Mouse (Mus musculus) embryonic facial prominence, embryonic 13.5 days (tissue): ENCODE measurements around the gene Anapc10. TPM values are rescaled to one million over a fixed set of nuclear protein-coding genes. Genes with fewer than 3 reads are reported as not detected.
"Not testable (repeated sequence)": the region's sequence is repeated elsewhere in the genome, so short reads cannot be mapped to it uniquely, and the experiment has no call there.

Experiments used
- ATAC-seq: fragments of 200-750 bp; cut with Nextera tagmentation; 2 replicates; pipeline ENCODE4 v1.8.0; 2017; ENCODE audit warnings: low read depth; ENCODE audit not compliant: insufficient number of reproducible peaks, insufficient read depth, low FRiP score, low TSS enrichment
- H3K27ac ChIP-seq: fragments of 300-500 bp; sonication (generic); 2 replicates; pipeline ENCODE4 v1.5.1; 2015; ENCODE audit warnings: moderate library complexity, mild to moderate bottlenecking, inconsistent platforms
- H3K27me3 ChIP-seq: fragments of 300-500 bp; sonication (generic); 2 replicates; pipeline ENCODE4 v1.6.1; 2015; ENCODE audit warnings: mild to moderate bottlenecking, inconsistent platforms
- H3K36me3 ChIP-seq: fragments of 300-500 bp; sonication (generic); 2 replicates; pipeline ENCODE4 v1.6.1; 2015; ENCODE audit warnings: mild to moderate bottlenecking, inconsistent platforms
- H3K4me1 ChIP-seq: fragments of 300-500 bp; sonication (generic); 2 replicates; pipeline ENCODE4 v1.6.1; 2015; ENCODE audit warnings: inconsistent platforms
- H3K4me2 ChIP-seq: fragments of 300-500 bp; sonication (generic); 2 replicates; pipeline ENCODE4 v1.6.1; 2015; ENCODE audit warnings: moderate library complexity, mild to moderate bottlenecking, inconsistent platforms
- H3K4me3 ChIP-seq: fragments of 300-500 bp; sonication (generic); 2 replicates; pipeline ENCODE4 v1.5.1; 2015; ENCODE audit warnings: mild to moderate bottlenecking, inconsistent platforms
- H3K9ac ChIP-seq: fragments of 300-500 bp; sonication (generic); 2 replicates; pipeline ENCODE4 v1.6.1; 2015; ENCODE audit warnings: mild to moderate bottlenecking, inconsistent platforms
- H3K9me3 ChIP-seq: fragments of 300-500 bp; sonication (generic); 2 replicates; pipeline ENCODE4 v1.6.1; 2016; ENCODE audit warnings: inconsistent platforms
- WGBS: fragments of 180-500 bp; shearing (Covaris S2); methylation state at CpG from one replicate; pipeline ENCODE4 v1.1.7; 2015; ENCODE audit warnings: mixed read lengths; 5-methylcytosine and 5-hydroxymethylcytosine counted together
- polyA plus RNA-seq: library from polyadenylated mRNA; unstranded; fragments of >200 nt; fragmentation: Nextera tagmentation; extraction: Ambion mirVana; gene quantifications from 2 replicates; pipeline ENCODE4 v1.2.1, GENCODE M21; 2015

Gene Anapc10
- polyA plus RNA-seq, 1 experiment from 2014 or later, result 43.1 TPM

DNA sequence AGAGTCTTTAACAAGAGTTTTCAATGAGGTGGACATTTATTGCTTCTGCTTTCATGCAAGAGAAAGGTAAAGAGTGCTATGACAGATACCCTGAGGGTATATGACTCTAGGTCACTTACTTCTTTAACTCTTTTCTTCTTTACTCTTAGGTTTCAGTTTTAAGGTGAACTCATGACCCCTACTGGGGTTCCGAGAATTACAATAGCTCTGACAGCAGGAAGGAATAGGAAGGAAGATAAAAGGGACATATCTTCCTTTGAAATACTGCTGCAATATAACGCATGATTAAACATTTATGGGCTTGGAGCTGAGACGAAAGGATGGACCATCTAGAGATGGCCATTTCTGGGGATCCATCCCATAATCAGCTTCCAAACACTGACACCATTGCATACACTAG, 13.0 kb downstream of the Anapc10 start:
- no peaks in the 10 kb centered on the region for H3K9me3 ChIP-seq
- WGBS, result 62% methylated on average over 3 of the region's 3 CpGs
- no peak for ATAC-seq
- H3K27me3 ChIP-seq, result no peaks in the 10 kb centered on the region
- no peak overlapping the region for H3K9ac ChIP-seq
- H3K4me2 ChIP-seq, result no peak overlapping the region
- H3K4me1 ChIP-seq, result no peaks in the 10 kb centered on the region
- no peak overlapping the region for H3K27ac ChIP-seq
- H3K4me3 ChIP-seq, result no peak overlapping the region
- H3K36me3 ChIP-seq, result peaks cover 28% of the 10 kb centered on the region

DNA sequence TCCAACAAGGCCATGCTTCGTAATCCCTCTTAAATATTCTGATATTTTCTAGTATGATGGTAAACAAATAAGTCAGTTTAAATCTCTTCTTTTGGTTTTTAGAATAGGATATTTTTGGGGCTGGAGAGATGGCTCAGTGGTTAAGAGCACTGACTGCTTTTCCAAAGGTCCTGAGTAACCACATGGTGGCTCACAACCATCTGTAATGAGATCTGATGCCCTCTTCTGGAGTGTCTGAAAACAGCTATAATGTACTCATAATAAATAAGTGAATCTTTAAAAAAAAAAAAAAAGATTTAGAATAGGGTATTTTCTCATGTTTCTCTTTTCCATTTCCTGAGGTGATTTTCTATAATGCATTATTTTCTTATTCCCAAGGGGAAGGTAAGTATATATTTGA, 16.3 kb downstream of the Anapc10 start:
- ATAC-seq, result no peak
- H3K4me2 ChIP-seq, result no peak overlapping the region
- H3K36me3 ChIP-seq, result peaks cover 18% of the 10 kb centered on the region
- no peaks in the 10 kb centered on the region for H3K27me3 ChIP-seq
- 92% methylated on average over 1 of the region's 1 CpGs for WGBS
- H3K4me1 ChIP-seq, result no peaks in the 10 kb centered on the region
- H3K9ac ChIP-seq, result no peak overlapping the region
- H3K27ac ChIP-seq, result no peak overlapping the region
- no peak overlapping the region for H3K4me3 ChIP-seq
- no peaks in the 10 kb centered on the region for H3K9me3 ChIP-seq

DNA sequence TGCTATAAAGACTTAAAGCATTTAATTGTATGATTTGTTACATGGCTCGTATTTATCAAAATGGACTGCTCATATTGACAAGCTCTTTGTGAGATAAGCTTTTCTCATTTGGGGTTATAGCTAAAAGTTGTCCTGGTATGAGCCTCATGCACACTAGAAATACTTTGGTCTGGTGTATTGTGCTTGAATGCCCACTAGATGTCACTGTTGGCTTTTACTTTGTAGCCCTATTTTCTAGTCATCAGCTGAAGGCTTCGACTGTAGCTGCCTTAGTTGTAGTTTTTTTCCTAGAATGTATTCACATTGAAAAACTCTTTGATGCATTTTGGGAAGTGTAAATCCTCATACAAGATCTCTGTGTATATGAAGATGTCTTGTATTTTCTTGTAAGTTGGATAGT, 22.7 kb downstream of the Anapc10 start:
- no peaks in the 10 kb centered on the region for H3K4me1 ChIP-seq
- no peak for ATAC-seq
- H3K27me3 ChIP-seq, result no peaks in the 10 kb centered on the region
- no peak overlapping the region for H3K4me2 ChIP-seq
- H3K9ac ChIP-seq, result no peak overlapping the region
- no peaks in the 10 kb centered on the region for H3K9me3 ChIP-seq
- H3K27ac ChIP-seq, result no peak overlapping the region
- 17% methylated on average over 2 of the region's 2 CpGs for WGBS
- H3K4me3 ChIP-seq, result no peak overlapping the region
- peaks cover 14% of the 10 kb centered on the region for H3K36me3 ChIP-seq

DNA sequence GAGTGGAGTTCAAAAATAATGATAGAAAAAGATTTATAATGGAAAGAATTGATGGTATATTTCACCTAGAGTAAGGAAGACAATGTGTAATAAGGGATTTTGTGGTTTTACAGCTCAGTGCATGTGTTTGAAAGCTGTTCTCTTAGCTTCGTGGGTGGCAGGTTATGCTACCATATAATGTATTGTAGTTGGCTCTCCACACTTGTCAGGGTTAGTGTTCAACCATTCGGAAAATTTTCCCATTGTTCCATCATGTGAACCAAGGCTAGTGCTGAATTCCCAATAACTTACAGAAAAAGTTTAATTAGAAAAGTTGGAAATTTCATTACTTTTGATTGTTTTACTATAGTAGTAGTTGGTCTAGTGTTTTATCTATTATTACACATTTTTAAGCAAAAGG, 36.6 kb downstream of the Anapc10 start:
- no peak overlapping the region for H3K9ac ChIP-seq
- H3K36me3 ChIP-seq, result peaks cover 23% of the 10 kb centered on the region
- no peak overlapping the region for H3K4me2 ChIP-seq
- no peak overlapping the region for H3K4me3 ChIP-seq
- H3K4me1 ChIP-seq, result peaks cover 3% of the 10 kb centered on the region; the same call in 1 of the 2 replicates
- H3K9me3 ChIP-seq, result no peaks in the 10 kb centered on the region
- WGBS, result 62% methylated on average over 2 of the region's 2 CpGs
- ATAC-seq, result no peak
- no peak overlapping the region for H3K27ac ChIP-seq
- H3K27me3 ChIP-seq, result no peaks in the 10 kb centered on the region

DNA sequence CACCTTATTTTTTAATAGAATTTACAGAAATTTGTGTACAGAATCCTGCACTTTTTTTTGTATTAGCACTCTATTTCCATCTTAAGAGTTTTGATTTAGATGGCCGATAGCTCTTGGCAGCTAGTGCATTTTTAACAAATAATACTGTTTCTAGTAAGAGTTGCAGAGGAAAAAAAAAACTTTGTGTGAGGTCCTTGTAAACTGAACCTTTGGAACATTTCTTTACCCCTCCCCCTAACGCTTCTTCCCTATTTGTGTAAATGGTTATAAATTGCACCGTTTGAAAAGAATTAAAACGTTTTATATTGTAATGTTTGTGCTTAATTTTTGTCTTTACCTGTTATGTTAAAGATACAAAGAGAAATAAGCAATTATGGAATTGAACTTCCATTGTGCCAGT, 37.0 kb downstream of the Anapc10 start:
- H3K27me3 ChIP-seq, result no peaks in the 10 kb centered on the region
- no peak overlapping the region for H3K27ac ChIP-seq
- H3K4me3 ChIP-seq, result no peak overlapping the region
- H3K9me3 ChIP-seq, result no peaks in the 10 kb centered on the region
- peaks cover 23% of the 10 kb centered on the region for H3K36me3 ChIP-seq
- no peak overlapping the region for H3K4me2 ChIP-seq
- H3K4me1 ChIP-seq, result peaks cover 3% of the 10 kb centered on the region; the same call in 1 of the 2 replicates
- 72% methylated on average over 4 of the region's 4 CpGs for WGBS
- H3K9ac ChIP-seq, result no peak overlapping the region
- no peak for ATAC-seq

DNA sequence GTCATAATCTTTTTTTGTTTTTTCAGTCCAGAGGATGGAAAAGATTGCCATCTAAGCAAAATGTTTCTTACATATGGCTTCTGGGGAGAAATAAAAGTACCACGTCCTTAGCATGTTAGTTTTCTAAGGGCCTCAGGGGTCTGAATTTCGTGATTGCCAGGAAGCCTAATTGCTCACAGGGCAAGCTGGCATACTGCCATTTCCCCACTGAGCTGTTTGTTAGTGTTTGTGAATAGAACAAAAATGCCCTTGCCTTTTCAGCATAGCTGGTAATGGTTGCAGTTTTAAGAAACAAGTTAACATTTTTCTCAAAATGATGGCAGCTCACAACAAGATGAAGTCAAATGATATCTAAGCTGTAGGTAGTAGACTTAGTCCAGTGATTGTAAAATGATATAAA, 38.7 kb downstream of the Anapc10 start:
- peaks cover 19% of the 10 kb centered on the region for H3K36me3 ChIP-seq
- 24% methylated on average over 2 of the region's 2 CpGs for WGBS
- no peaks in the 10 kb centered on the region for H3K27me3 ChIP-seq
- H3K9me3 ChIP-seq, result no peaks in the 10 kb centered on the region
- H3K9ac ChIP-seq, result no peak overlapping the region
- no peak for ATAC-seq
- no peak overlapping the region for H3K4me3 ChIP-seq
- no peak overlapping the region for H3K4me2 ChIP-seq
- H3K4me1 ChIP-seq, result peaks cover 3% of the 10 kb centered on the region; the same call in 1 of the 2 replicates
- H3K27ac ChIP-seq, result no peak overlapping the region

DNA sequence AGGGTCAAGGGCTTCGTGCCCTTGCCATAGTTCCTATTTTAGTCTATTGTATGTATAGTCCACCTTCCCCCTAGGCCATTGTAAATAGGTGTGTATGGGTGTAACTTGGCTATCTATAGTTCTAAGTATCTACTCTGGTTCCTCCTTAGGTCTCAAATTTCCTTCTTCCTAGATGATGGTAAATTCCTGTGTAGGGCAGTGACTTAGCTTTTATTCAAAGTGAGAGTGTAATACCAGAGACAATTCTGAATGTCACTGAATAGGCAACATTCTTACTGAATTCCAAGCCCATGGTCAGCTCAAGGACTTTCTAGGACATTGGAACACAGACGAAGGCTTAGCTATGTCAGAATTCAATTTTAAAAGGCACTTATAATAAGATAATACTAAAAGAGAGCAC, 83.3 kb downstream of the Anapc10 start:
- not testable (repeated sequence) for H3K4me1 ChIP-seq, H3K4me2 ChIP-seq, H3K9ac ChIP-seq, H3K27ac ChIP-seq, H3K36me3 ChIP-seq, H3K27me3 ChIP-seq, H3K9me3 ChIP-seq, ATAC-seq, H3K4me3 ChIP-seq
- WGBS, result 82% methylated on average over 2 of the region's 2 CpGs

DNA sequence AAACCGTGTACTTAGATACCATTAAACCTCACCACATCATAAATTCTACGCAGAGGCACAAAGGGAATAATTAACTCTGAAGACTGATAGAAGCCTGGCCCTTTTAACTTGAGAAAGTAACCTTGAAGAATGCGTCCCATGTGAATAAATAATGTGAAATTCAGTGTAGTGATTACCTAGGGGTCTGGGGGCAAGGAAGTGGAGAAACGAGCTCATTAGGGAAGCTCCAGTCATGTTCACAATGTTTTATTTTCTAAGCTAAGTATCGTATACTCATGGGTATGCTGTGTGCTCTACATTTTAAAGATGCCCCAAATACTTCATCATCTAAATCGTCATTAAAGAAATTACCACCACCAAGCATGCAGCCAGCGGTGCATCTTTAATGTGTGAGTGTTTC, 85.1 kb downstream of the Anapc10 start:
- H3K36me3 ChIP-seq, result no peaks in the 10 kb centered on the region
- H3K9me3 ChIP-seq, result no peaks in the 10 kb centered on the region
- ATAC-seq, result no peak
- H3K4me3 ChIP-seq, result no peak overlapping the region
- H3K27ac ChIP-seq, result no peak overlapping the region
- H3K4me2 ChIP-seq, result no peak overlapping the region
- no peaks in the 10 kb centered on the region for H3K27me3 ChIP-seq
- 68% methylated on average over 7 of the region's 7 CpGs for WGBS
- H3K4me1 ChIP-seq, result no peaks in the 10 kb centered on the region
- no peak overlapping the region for H3K9ac ChIP-seq

DNA sequence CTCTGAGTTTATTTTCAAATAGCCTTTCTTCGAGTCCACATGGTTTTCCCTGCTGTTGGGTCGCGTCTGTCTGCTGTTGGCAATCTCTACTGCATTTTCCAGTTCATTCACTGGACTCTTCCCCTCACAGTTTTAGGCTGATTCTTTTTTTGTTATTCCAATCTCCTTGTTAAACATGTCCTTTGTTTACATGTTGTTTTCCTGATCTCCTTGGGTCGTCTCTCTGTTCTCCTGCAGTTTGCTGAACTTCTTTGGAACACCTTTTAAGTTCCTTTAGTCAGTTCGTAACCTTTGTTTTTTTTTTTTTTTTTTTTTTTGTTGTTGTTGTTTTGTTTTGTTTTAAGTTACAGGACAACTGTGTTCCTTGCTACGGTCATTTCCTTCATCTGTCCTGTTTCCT, 92.9 kb downstream of the Anapc10 start:
- H3K4me2 ChIP-seq, result no peak overlapping the region
- no peaks in the 10 kb centered on the region for H3K9me3 ChIP-seq
- H3K27ac ChIP-seq, result no peak overlapping the region
- no peak overlapping the region for H3K9ac ChIP-seq
- ATAC-seq, result no peak
- no peaks in the 10 kb centered on the region for H3K4me1 ChIP-seq
- H3K36me3 ChIP-seq, result no peaks in the 10 kb centered on the region
- WGBS, result 81% methylated on average over 6 of the region's 6 CpGs
- H3K4me3 ChIP-seq, result no peak overlapping the region
- no peaks in the 10 kb centered on the region for H3K27me3 ChIP-seq

DNA sequence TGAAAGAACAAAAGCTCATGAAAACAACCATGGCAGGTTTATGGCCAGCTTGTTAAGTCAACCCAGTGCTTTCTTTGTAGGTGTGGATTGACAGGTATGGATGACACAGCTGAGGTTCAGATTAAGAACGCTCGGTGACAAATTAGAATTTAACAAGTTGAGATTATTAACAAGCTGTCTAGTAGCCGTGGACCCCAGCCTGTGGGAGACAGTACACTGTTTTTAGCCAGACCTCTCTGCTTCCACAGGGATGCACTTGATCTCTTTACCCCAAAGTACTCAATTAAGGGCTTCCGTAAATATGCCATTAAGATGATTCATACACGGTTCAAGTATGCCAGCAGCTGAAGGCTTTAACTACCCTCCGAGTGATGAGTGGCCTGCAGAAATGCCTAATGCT, 95.4 kb downstream of the Anapc10 start:
- Histone ChIP-seq H3K4me2 (no peak overlapping the region), H3K9me3 (no peaks in the 10 kb centered on the region), H3K36me3 (no peaks in the 10 kb centered on the region), H3K27ac (no peak overlapping the region), H3K27me3 (no peaks in the 10 kb centered on the region), H3K9ac (no peak overlapping the region), H3K4me1 (no peaks in the 10 kb centered on the region), H3K4me3 (no peak overlapping the region)
- no peak for ATAC-seq
- 71% methylated on average over 6 of the region's 6 CpGs for WGBS

DNA sequence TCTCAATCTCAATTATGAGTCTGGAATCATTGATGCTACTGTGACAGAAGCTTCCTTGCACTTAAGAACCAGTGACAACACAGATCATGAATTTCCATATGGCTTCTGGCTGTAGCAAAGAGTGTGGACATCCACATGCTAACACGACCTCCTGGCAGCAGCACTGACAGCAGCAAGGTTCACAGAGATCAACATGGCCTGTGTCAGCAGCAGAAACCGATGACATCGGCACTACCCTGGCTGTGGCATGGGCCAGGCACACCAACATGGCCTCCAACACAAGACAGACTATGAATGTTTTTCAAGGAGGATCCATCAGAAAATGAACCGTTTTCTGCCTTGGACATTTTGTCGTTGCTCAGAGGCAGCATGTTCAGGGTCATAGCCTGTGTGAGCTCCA, 114.9 kb downstream of the Anapc10 start:
- Histone ChIP-seq H3K9ac (no peak overlapping the region), H3K36me3 (no peaks in the 10 kb centered on the region), H3K9me3 (no peaks in the 10 kb centered on the region), H3K27me3 (no peaks in the 10 kb centered on the region), H3K4me1 (peaks cover 8% of the 10 kb centered on the region), H3K4me2 (no peak overlapping the region), H3K27ac (no peak overlapping the region), H3K4me3 (no peak overlapping the region)
- 89% methylated on average over 5 of the region's 5 CpGs for WGBS
- no peak for ATAC-seq
